Mouse (Mus musculus): ENCODE data around the gene Adra2b. TPM values are rescaled to one million over a fixed set of nuclear protein-coding genes. Genes with fewer than 3 reads are reported as not detected.

Adra2b gene
- polyA plus RNA-seq, 1 experiment = 2.1 TPM

DNA sequence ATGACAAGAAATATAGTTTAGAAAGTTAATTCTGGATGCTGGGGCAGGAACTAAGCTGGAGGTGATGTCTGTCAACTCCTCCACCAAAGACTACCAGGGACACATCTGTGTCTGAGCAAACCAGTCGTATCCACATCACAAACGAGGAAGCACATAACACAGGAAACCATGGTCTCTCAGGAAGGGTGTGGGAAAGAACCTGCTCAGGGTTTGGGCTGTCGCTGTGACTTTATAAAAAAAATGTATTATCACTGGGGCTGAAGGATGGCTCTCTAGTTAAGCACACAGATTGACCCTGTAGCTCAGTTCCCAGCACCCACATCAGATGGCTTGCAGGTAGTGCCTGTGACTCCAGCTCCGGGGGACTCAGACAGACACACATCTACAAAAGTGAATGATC is 43.9 kb upstream of the Adra2b start:
- H3K27me3 ChIP-seq (ENCODE audit: control insufficient read depth, insufficient read depth, low read length, poor library complexity, severe bottlenecking) = no peaks in the 10 kb centered on the region
- no peak overlapping the region for H3K27ac ChIP-seq (ENCODE audit: insufficient read depth, low read length)
- H3K4me3 ChIP-seq (ENCODE audit: low read depth, low read length) = no peak overlapping the region
- H3K36me3 ChIP-seq (ENCODE audit: control insufficient read depth, insufficient read depth, low read length, poor library complexity, severe bottlenecking) = no peaks in the 10 kb centered on the region
- H3K4me1 ChIP-seq (ENCODE audit: control insufficient read depth, insufficient read depth, low read length) = no peaks in the 10 kb centered on the region
- no peak overlapping the region for H3K9ac ChIP-seq (ENCODE audit: low read depth, poor library complexity, severe bottlenecking)
- no peaks in the 10 kb centered on the region for H3K9me3 ChIP-seq (replicated peaks; ENCODE audit: control insufficient read depth, insufficient read depth, low read length, poor library complexity, severe bottlenecking)
- no peak for TF ChIP-seq POLR2A (IDR thresholded peaks at IDR 0.05; ENCODE audit: insufficient read depth, low read length)

DNA sequence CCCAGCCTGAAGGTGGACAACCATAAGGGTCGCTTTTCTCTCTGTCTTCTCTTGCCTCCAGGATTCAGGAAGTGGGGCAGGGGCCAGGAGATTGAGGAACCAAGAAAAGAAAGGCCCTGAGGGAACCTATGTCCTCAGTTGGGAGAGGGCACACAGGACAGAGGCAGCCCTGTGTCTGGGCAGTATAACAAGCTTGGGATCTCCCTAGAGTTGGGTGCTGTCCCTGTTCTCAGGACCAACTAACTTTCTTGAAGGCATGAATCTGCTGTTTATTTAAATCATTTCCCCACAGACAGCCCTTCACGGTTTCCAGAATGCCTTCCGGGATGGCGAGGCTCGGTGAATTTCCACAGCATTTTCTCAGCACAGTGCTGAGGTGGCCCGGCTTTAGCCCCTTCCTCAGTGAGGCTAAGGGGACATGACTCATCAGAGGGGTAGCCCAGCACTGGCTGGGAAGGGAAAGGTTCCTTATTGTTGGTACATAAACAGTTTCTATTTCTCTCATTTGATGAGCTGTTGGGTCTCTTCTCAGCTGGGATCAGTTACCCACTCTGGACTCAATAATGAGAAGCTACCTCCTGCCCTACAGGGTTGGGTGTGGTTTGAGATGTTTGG is 40.2 kb upstream of the Adra2b start:
- no peak overlapping the region for H3K9ac ChIP-seq (ENCODE audit: low read depth, poor library complexity, severe bottlenecking)
- H3K27me3 ChIP-seq (ENCODE audit: control insufficient read depth, insufficient read depth, low read length, poor library complexity, severe bottlenecking) = no peaks in the 10 kb centered on the region
- no peaks in the 10 kb centered on the region for H3K4me1 ChIP-seq (ENCODE audit: control insufficient read depth, insufficient read depth, low read length)
- H3K9me3 ChIP-seq (replicated peaks; ENCODE audit: control insufficient read depth, insufficient read depth, low read length, poor library complexity, severe bottlenecking) = no peaks in the 10 kb centered on the region
- H3K36me3 ChIP-seq (ENCODE audit: control insufficient read depth, insufficient read depth, low read length, poor library complexity, severe bottlenecking) = no peaks in the 10 kb centered on the region
- H3K27ac ChIP-seq (ENCODE audit: insufficient read depth, low read length) = no peak overlapping the region
- TF ChIP-seq POLR2A (IDR thresholded peaks at IDR 0.05; ENCODE audit: insufficient read depth, low read length) (no peak), CTCF (IDR thresholded peaks at IDR 0.05; ENCODE audit: low read depth, low read length) (no peak), EP300 (IDR thresholded peaks at IDR 0.05; ENCODE audit: insufficient read depth, low read depth, low read length) (no peak)
- H3K4me3 ChIP-seq (ENCODE audit: low read depth, low read length) = no peak overlapping the region

DNA sequence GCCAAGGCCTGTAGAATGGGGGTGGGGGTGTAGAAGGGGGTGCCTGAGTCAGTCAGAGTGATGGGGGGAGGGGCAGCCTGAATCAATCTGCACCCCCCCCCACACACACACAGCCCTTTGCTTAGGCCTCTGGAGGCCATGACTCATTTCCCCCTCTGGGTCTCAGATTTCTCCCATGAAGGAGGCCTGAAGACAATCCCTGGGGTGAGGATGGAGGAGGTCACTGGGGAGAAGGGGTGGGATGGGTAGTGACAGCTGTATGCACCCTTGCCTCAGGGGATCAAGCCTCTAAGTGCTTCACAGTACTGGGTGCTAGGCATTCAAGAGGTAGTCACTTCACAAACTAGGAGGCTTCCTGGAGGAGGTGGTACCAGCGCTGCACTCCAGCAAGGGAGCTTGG is 39.3 kb upstream of the Adra2b start:
- no peaks in the 10 kb centered on the region for H3K9me3 ChIP-seq (replicated peaks; ENCODE audit: control insufficient read depth, insufficient read depth, low read length, poor library complexity, severe bottlenecking)
- no peaks in the 10 kb centered on the region for H3K4me1 ChIP-seq (ENCODE audit: control insufficient read depth, insufficient read depth, low read length)
- H3K27me3 ChIP-seq (ENCODE audit: control insufficient read depth, insufficient read depth, low read length, poor library complexity, severe bottlenecking) = no peaks in the 10 kb centered on the region
- H3K9ac ChIP-seq (ENCODE audit: low read depth, poor library complexity, severe bottlenecking) = no peak overlapping the region
- no peak for TF ChIP-seq CTCF (IDR thresholded peaks at IDR 0.05; ENCODE audit: low read depth, low read length)
- no peak for TF ChIP-seq EP300 (IDR thresholded peaks at IDR 0.05; ENCODE audit: insufficient read depth, low read depth, low read length)
- no peak for TF ChIP-seq POLR2A (IDR thresholded peaks at IDR 0.05; ENCODE audit: insufficient read depth, low read length)
- H3K4me3 ChIP-seq (ENCODE audit: low read depth, low read length) = no peak overlapping the region
- no peaks in the 10 kb centered on the region for H3K36me3 ChIP-seq (ENCODE audit: control insufficient read depth, insufficient read depth, low read length, poor library complexity, severe bottlenecking)
- no peak overlapping the region for H3K27ac ChIP-seq (ENCODE audit: insufficient read depth, low read length)

DNA sequence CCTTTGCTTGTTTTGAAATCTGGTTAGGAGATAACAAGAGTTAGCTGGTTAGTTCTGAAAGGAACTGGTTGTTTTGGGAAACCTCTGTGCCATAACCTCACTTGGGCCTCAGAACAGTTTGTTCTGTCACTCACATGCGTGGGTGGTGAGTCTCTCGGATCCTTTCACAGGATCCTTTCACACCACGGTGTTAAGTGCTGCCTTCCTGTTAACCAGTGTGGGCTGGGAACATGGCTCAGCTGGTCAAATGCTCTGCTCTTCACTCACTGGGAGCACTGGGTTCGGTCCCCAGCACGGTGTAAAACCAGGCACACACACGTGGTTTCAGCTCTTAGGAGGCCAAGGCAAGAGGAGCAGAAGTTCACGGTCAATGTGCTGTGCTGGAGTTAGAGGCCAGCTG is 38.6 kb upstream of the Adra2b start:
- no peaks in the 10 kb centered on the region for H3K36me3 ChIP-seq (ENCODE audit: control insufficient read depth, insufficient read depth, low read length, poor library complexity, severe bottlenecking)
- H3K27ac ChIP-seq (ENCODE audit: insufficient read depth, low read length) = no peak overlapping the region

DNA sequence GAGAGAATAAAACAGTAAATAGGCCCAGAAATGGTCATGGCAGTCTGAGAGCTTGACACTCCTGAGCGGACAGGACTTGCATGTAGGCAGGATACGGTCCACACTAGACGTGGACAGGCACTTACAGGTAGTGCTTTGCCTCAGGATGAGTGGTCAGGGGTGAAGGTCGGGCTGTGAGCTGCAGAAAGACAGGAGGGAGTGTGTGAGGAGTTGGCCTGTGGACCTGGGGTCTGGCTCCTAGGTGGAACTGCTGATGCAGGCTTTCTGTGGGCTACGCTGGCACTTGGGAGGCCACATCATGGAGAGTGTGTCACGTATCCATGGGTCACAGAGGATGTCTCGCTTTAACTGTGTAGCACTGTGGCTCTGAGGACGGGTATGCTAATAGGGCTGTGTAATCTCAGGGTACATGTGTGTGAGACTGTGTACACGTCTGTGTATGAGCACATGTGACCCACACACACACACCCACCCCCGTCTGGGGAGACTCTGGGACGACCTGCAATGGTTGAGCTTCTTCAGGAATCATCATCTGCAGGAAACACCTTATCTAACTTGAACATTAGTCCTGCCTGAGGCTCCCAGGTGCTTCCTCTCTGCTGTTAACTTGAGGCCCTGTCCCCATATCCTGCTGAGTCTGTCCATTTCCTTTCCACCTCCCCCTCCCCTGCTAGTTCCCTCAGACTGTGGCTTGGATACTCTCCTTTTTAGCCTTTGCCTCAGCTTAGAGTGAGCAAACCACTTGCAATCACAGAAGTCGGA is 34.7 kb upstream of the Adra2b start:
- H3K27me3 ChIP-seq (ENCODE audit: control insufficient read depth, insufficient read depth, low read length, poor library complexity, severe bottlenecking) = no peaks in the 10 kb centered on the region
- TF ChIP-seq POLR2A (IDR thresholded peaks at IDR 0.05; ENCODE audit: insufficient read depth, low read length) (no peak), CTCF (IDR thresholded peaks at IDR 0.05; ENCODE audit: low read depth, low read length) (no peak), EP300 (IDR thresholded peaks at IDR 0.05; ENCODE audit: insufficient read depth, low read depth, low read length) (no peak)

More for the DNA sequence above, 38.6 kb upstream of the Adra2b start:
- Histone ChIP-seq H3K9ac (ENCODE audit: low read depth, poor library complexity, severe bottlenecking) (no peak overlapping the region), H3K27me3 (ENCODE audit: control insufficient read depth, insufficient read depth, low read length, poor library complexity, severe bottlenecking) (no peaks in the 10 kb centered on the region), H3K4me3 (ENCODE audit: low read depth, low read length) (no peak overlapping the region), H3K9me3 (replicated peaks; ENCODE audit: control insufficient read depth, insufficient read depth, low read length, poor library complexity, severe bottlenecking) (no peaks in the 10 kb centered on the region), H3K4me1 (ENCODE audit: control insufficient read depth, insufficient read depth, low read length) (no peaks in the 10 kb centered on the region)
- no peak for TF ChIP-seq POLR2A (IDR thresholded peaks at IDR 0.05; ENCODE audit: insufficient read depth, low read length)

DNA sequence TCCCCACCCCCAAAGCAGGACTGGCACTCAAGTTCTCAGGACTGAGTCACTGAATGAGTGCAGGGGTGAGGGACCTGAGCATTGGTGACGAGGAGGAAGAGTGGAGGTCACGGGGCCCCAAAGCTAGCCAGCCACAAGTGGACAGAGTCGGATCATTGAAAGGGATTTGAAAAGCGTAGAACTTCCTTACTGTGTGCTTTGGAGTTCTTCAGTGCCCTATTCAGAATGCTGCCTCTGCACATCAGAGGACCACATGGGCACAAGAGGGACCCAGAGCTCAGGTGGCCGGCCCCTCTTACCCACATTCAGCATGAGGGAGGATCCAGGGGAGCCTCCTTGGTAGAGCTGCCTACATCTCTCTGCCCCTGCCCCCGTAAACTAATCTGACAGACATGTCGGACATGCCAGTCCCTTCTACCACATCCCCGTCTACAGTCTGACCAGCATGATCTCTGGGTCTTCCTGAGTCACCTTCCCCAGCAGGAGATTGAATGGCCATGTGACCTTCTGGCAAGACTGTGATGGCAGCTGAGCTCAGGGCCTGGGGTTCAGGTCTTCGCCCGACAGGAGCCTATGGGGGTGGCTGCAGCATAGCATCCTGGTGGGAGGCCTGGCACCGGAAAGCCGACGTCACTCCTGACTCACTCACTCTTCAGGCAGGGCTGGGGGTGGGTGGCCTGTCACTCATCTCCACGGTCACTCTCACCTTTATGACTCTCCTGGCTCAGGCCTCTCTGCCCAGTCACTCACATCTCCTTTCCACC is 30.0 kb upstream of the Adra2b start:
- H3K9ac ChIP-seq (ENCODE audit: low read depth, poor library complexity, severe bottlenecking) = no peak overlapping the region
- H3K4me1 ChIP-seq (ENCODE audit: control insufficient read depth, insufficient read depth, low read length) = no peaks in the 10 kb centered on the region
- H3K27me3 ChIP-seq (ENCODE audit: control insufficient read depth, insufficient read depth, low read length, poor library complexity, severe bottlenecking) = no peaks in the 10 kb centered on the region; the same call in 1 of the 2 replicates

More for the DNA sequence above, 34.7 kb upstream of the Adra2b start:
- Histone ChIP-seq H3K4me1 (ENCODE audit: control insufficient read depth, insufficient read depth, low read length) (no peaks in the 10 kb centered on the region), H3K4me3 (ENCODE audit: low read depth, low read length) (no peak overlapping the region), H3K9ac (ENCODE audit: low read depth, poor library complexity, severe bottlenecking) (no peak overlapping the region), H3K36me3 (ENCODE audit: control insufficient read depth, insufficient read depth, low read length, poor library complexity, severe bottlenecking) (no peaks in the 10 kb centered on the region), H3K9me3 (replicated peaks; ENCODE audit: control insufficient read depth, insufficient read depth, low read length, poor library complexity, severe bottlenecking) (no peaks in the 10 kb centered on the region), H3K27ac (ENCODE audit: insufficient read depth, low read length) (no peak overlapping the region)

More for the DNA sequence above, 30.0 kb upstream of the Adra2b start:
- TF ChIP-seq CTCF (IDR thresholded peaks at IDR 0.05; ENCODE audit: low read depth, low read length) (no peak), EP300 (IDR thresholded peaks at IDR 0.05; ENCODE audit: insufficient read depth, low read depth, low read length) (no peak), POLR2A (IDR thresholded peaks at IDR 0.05; ENCODE audit: insufficient read depth, low read length) (no peak)
- Histone ChIP-seq H3K36me3 (ENCODE audit: control insufficient read depth, insufficient read depth, low read length, poor library complexity, severe bottlenecking) (no peaks in the 10 kb centered on the region), H3K9me3 (replicated peaks; ENCODE audit: control insufficient read depth, insufficient read depth, low read length, poor library complexity, severe bottlenecking) (no peaks in the 10 kb centered on the region), H3K4me3 (ENCODE audit: low read depth, low read length) (no peak overlapping the region), H3K27ac (ENCODE audit: insufficient read depth, low read length) (no peak overlapping the region)

All from ES-Bruce4 (cell line).